Mouse (Mus musculus) embryonic facial prominence, embryonic 11.5 days (tissue): ENCODE measurements around the gene Ginm1. TPM values are rescaled to one million over a fixed set of nuclear protein-coding genes. Genes with fewer than 3 reads are reported as not detected.

Experiments
- ATAC-seq: fragments of 200-750 bp; cut with Nextera tagmentation; replicated peaks from 2 replicates; pipeline ENCODE4 v1.8.0; 2017; ENCODE audit warnings: low read depth; ENCODE audit not compliant: insufficient number of reproducible peaks, low FRiP score, low TSS enrichment
- DNase-seq: peaks from one replicate; pipeline ENCODE4 v3.0.0-alpha.2; 2015; ENCODE audit warnings: low spot score
- H3K27ac ChIP-seq: fragments of 300-500 bp; sonication (generic); replicated peaks from 2 replicates; pipeline ENCODE4 v1.5.1; 2014; ENCODE audit warnings: mild to moderate bottlenecking, low read depth, low read length, control low read depth
- H3K27me3 ChIP-seq: fragments of 300-500 bp; sonication (generic); 2 replicates; pipeline ENCODE4 v1.6.1; 2014; ENCODE audit warnings: mild to moderate bottlenecking, low read length, moderate library complexity, mixed read lengths; ENCODE audit not compliant: control insufficient read depth, insufficient read depth
- H3K36me3 ChIP-seq: fragments of 300-500 bp; sonication (generic); replicated peaks from 2 replicates; pipeline ENCODE4 v1.6.1; 2014; ENCODE audit warnings: low read depth, mild to moderate bottlenecking, low read length, moderate library complexity, mixed read lengths; ENCODE audit not compliant: control insufficient read depth, insufficient read depth
- H3K4me1 ChIP-seq: fragments of 300-500 bp; sonication (generic); 2 replicates; pipeline ENCODE4 v1.6.1; 2014; ENCODE audit warnings: low read length, mixed read lengths; ENCODE audit not compliant: control insufficient read depth, insufficient read depth
- H3K4me2 ChIP-seq: fragments of 300-500 bp; sonication (generic); 2 replicates; pipeline ENCODE4 v1.6.1; 2014; ENCODE audit warnings: low read depth, mild to moderate bottlenecking, control low read depth, low read length, moderate library complexity
- H3K4me3 ChIP-seq: fragments of 300-500 bp; sonication (generic); 2 replicates; pipeline ENCODE4 v1.5.1; 2014; ENCODE audit warnings: low read depth, low read length, control low read depth
- H3K9ac ChIP-seq: fragments of 300-500 bp; sonication (generic); replicated peaks from 2 replicates; pipeline ENCODE4 v1.6.1; 2014; ENCODE audit warnings: mild to moderate bottlenecking, control low read depth, low read length
- H3K9me3 ChIP-seq: fragments of 300-500 bp; sonication (generic); replicated peaks from 2 replicates; pipeline ENCODE4 v1.6.1; 2016; ENCODE audit warnings: mild to moderate bottlenecking, low read length, inconsistent platforms, mixed read lengths; ENCODE audit not compliant: control insufficient read depth
- WGBS: fragments of 180-500 bp; shearing (Covaris S2); extraction: QIAGEN DNeasy Blood & Tissue Kit; methylation state at CpG from one replicate; pipeline ENCODE4 v1.1.7; 2014; 5-methylcytosine and 5-hydroxymethylcytosine counted together
- microRNA-seq: library from miRNA; unstranded; fragments of <30 nt; microRNA quantifications from one replicate; pipeline ENCODE4, GENCODE M21; 2016; ENCODE audit warnings: borderline number of aligned reads
- polyA plus RNA-seq: library from polyadenylated mRNA; unstranded; fragments of >200 nt; fragmentation: Nextera tagmentation; extraction: Ambion mirVana; gene quantifications from 2 replicates; pipeline ENCODE4 v1.2.1, GENCODE M21; 2014

Gene Ginm1
- polyA plus RNA-seq, 1 experiment from 2014 or later = 61.7 TPM

DNA sequence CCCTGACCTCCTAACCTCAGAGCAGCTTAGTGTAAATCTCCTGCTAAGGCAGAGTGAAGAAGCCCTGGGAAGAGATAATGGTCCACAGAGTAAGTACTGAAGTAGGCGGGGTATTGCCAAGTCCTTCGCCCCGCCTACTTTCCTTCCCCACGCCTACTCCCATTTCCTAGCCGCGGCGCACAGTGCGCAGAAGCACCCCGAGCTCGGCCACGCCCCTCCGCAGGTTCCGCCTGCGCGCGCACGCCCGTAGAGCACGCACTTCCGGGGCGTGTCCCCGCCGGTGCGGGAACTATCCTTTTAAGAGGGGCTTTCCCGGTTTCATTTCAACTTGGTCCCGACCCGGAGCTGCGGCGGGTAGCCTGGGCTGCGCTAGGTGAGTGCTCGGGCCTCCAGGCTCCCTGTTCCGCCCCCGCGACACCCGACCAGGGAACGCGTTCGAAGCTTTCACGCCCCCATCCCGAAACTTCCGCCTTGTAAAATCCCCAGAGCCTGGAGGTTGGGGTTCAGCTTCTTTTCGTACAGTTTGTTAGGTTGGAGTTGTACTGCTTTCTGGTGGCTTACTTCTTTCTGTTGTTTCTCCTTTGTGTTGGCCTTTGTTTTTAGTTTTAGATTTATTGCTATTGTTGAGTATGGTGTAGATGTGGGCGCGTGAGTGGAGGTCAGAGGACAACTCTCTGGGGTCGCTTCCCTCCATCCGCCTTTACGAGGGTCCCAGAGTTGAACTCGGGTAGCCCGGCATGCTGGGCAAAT, 66.7 kb downstream of the Ginm1 start, which contains the start of gene Katna1:
Gene Katna1, plus strand, starts transcription at position 250 of the 750 bp plus-strand sequence.
- Histone ChIP-seq H3K4me2 (peak within 1 kb of the TSS; percentile 67), H3K4me3 (peak within 1 kb of the TSS; percentile 57)

More for the DNA sequence above, 66.7 kb downstream of the Ginm1 start, which contains the start of gene Katna1:
- no peaks in the 10 kb centered on the region for H3K9me3 ChIP-seq
- WGBS = 0% methylated on average over 49 of the region's 49 CpGs
- peak; percentile 95 for ATAC-seq
- H3K27ac ChIP-seq = no peak within 1 kb of the TSS
- DNase-seq = peak; percentile 97
- no peaks in the 10 kb centered on the region for H3K4me1 ChIP-seq
- no peaks in the 10 kb centered on the region for H3K36me3 ChIP-seq
- peak within 1 kb of the TSS; percentile 65 for H3K9ac ChIP-seq
- no peaks in the 10 kb centered on the region for H3K27me3 ChIP-seq

Small RNAs within 50 kb of the gene (microRNA-seq; reads per million reads assigned to microRNA genes)
- gene Mir5104 = 2.4 reads per million

Other genes with a start within 250 kb of the Ginm1 start
- 6.1 and 7.5 TPM in 2 replicates for gene Lrp11, start 203.0 kb downstream of the Ginm1 start, polyA plus RNA-seq
- 73.5 and 84.4 TPM in 2 replicates for gene Nup43, start 125.3 kb downstream of the Ginm1 start, polyA plus RNA-seq
- 131 and 139 TPM in 2 replicates for gene Pcmt1, start 111.7 kb downstream of the Ginm1 start, polyA plus RNA-seq
- gene Lats1, start 111.6 kb downstream of the Ginm1 start, polyA plus RNA-seq = 9.6 and 11.4 TPM in 2 replicates
- 82.6 and 83.5 TPM in 2 replicates for gene Katna1, start 66.8 kb downstream of the Ginm1 start, polyA plus RNA-seq
- 48.5 and 49.1 TPM in 2 replicates for gene Ppil4, start 67 bp upstream of the Ginm1 start, polyA plus RNA-seq
- 0.07 and 0.08 TPM in 2 replicates for gene Zc3h12d, start 39.6 kb upstream of the Ginm1 start, polyA plus RNA-seq
- 28.8 and 30.0 TPM in 2 replicates for gene Tab2, start 163.4 kb upstream of the Ginm1 start, polyA plus RNA-seq